Mouse (Mus musculus) fibroblast of lung, adult 2 months (primary cell): Measurements from ENCODE around the gene Stk10.

Experiments used
- DNase-seq: peaks from one replicate; pipeline ENCODE4 v3.0.0-alpha.2; 2011; ENCODE audit warnings: low read depth

Gene Stk10

GRCm38 (mm10) chr11:32568060-32568459 is 35.0 kb downstream of the Stk10 start:
- DNase-seq = no peak

DNA sequence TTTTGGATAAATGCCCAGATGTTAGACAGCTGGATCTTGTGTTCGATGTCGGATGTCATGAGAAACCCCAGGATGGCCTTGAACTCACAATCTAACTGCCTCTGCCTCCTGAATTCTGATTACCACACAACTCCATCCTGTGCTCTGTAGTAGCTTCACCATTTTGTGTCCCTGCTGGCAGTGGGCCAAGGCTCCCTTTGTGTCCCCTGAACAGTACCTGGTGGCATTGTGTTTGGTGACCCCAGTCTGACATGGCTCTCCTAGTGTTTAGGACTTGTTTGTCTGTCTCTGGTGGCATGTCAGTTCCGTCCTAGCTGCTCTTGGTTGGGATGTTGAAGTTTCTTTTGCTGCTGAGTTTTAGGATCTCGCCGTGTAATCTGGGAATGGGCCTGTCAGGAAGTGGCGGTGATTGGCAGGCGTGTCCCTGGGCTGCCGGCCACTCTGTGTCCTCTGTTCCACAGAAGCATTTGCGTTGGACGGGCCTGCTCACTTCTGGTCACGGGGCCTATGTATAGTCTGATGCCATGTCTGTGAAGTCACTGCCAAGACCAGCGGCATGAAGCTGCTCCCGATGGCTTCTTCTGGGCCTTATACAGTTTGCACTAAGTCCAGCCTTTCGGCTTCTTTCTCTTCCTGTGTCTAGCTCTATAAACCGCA is 35.7 kb downstream of the Stk10 start:
- no peak for DNase-seq

DNA sequence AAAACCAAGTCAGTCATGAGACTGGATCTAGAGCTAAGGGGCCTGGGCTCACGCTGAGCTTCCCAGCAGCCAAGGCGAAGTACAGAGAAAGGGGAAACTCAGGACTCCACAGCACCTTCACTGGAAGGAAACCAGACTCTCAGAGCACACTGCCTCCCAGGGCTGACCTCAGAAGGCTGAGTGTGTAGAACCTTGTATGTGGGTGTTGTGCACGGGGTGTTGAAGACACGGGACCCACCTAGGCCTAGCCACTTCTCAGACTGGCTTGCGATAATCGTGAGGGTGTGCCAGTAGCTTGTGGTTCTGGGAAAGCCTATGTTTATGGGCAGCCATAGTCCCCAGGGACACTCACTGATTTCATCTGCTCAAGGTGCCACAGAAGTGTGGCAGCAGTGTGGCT is 38.0 kb downstream of the Stk10 start:
- no peak for DNase-seq

- DNase-seq = no peak
These were observed 40.6 kb downstream of the Stk10 start for GRCm38 (mm10) chr11:32573669-32574068.

- DNase-seq = no peak
These were observed 43.1 kb downstream of the Stk10 start for GRCm38 (mm10) chr11:32575964-32576759.

GRCm38 (mm10) chr11:32576760-32577050 is 43.6 kb downstream of the Stk10 start:
- DNase-seq = no peak

DNA sequence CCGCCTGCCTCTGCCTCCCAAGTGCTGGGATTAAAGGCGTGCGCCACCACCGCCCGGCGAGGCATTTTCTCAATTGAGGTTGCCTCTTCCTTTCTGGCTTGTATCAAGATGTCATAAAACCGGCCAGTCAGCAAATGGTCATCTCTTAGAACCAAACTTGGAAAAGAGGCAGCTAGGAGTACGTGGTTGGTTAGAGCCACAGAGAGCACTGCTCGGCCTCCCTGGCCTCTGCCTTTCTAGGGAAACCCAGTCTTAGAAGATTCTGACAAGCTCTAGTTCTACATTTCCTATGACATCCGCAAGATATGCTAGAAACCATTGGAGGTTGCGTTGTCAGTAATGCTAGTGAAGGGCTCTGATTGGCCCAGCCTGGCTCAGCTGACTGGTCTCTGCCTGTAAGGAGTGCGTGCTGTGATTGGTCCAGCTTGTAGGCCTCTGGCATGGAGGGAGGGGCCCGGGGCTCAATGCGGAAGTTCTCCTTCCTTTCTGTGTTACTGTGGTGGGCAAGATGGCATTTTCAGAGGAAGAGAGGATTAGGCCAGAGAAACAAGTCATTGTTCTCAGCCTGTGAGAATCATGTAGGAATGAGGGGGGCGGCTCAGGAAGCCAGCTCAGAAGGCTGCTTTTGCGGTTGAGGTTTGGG is 47.3 kb downstream of the Stk10 start:
- no peak for DNase-seq

DNA sequence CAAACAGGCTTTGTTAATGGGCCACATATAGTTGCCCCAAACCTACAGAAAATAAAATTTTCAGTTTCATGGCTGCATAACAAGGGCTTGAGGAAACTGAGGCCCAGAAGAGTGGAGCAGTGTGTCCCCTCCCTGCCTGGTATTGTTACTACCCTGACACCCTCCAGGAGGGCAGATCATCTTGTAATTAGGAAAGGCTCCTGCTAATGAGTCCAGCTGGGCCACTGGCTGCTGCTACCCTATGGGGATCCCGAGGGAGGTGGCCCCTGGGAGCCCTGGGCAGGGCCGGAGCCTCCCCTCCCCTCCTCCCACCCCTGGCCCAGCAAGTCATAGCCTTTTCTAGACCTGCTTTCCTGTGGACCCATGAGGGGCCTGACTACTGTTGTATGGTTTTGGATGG is 47.9 kb downstream of the Stk10 start:
- DNase-seq = no peak

DNA sequence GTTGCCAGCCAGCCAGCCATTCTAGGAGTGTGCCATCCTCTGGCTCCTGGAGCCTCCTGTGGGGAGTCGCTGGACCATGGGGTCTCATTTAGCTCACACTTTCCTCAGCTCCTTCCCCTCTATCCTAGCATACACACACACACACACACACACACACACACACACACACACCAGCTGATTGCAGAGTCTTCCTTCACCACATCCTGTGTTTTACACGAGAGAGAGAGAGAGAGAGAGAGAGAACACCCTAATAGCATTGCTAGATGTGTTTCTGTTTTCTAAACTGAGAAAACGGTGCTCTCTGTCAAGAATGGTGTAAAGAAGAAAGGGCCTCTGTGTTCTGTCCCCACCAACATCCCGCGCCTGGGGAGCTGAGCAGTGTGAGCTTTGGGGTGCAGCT is 49.7 kb downstream of the Stk10 start:
- no peak for DNase-seq

DNA sequence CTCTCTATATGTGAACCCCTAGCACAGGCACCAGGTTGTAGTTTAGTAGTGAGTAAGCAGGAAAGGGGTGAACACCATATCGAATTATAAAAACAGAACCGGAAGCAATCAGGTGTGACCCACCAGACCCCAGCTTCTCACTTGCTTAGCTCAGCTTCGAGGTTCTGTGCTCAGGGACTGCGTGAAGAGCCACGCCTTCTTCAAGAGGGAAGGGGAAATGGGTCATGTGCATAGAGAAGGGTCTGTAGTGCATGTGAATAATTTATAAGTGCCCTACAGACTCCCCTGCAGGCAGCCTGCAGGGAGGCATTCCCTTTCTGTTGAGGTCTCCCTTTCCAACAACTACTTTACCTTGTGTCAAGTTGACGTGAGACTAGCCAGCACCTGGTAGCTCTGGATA is 52.9 kb downstream of the Stk10 start:
- DNase-seq = no peak

- DNase-seq = no peak
These were observed 54.3 kb downstream of the Stk10 start for GRCm38 (mm10) chr11:32587191-32588089.

DNA sequence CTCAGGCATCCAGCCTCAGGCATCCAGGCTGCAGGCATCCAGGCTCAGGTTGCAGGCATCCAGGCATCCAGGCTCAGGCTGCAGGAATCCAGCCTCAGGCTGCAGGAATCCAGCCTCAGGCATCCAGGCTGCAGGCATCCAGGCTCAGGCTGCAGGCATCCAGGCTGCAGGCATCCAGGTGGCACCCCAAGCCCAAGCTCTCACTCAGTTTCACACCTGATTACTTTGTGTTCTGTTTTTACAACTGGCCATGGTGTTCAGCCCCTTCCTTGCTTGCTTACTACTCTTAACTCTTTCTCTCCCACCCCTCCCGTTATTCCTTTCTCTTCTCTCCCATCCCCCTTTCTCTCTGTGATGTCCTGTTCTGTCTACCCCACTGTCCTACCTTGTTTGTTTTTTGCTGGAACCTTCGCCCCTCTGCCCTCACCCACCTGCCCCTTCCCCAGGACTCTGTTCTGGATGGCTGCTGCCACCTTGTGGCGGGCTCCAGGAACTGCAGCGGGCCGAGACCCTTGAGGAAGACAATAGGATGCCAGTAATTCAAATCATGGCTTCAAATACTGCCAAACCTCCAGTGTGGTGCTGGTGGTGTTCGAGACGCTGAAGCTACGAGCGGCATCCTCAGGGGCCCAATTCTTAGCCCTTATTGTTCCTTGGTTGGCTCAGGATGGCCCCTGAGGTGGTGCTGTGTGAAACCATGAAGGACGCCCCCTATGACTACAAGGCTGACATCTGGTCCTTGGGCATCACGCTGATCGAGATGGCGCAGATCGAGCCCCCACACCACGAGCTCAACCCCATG is 55.2 kb downstream of the Stk10 start:
- DNase-seq = no peak

DNA sequence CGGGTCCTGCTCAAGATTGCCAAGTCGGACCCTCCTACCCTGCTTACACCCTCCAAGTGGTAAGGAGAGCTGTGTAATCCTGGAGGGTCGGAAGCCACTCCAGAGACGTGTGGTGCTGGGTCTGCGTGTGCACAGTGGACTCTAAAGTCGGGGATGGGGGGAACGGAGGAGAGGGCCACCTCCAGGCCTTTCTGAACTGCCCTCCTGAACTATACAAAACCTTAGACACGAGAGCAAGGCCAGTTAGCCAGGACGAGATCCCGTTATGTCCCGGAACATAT is 55.7 kb downstream of the Stk10 start:
- DNase-seq = no peak

- no peak for DNase-seq
These were observed 56.1 kb downstream of the Stk10 start for GRCm38 (mm10) chr11:32589201-32589600.

DNA sequence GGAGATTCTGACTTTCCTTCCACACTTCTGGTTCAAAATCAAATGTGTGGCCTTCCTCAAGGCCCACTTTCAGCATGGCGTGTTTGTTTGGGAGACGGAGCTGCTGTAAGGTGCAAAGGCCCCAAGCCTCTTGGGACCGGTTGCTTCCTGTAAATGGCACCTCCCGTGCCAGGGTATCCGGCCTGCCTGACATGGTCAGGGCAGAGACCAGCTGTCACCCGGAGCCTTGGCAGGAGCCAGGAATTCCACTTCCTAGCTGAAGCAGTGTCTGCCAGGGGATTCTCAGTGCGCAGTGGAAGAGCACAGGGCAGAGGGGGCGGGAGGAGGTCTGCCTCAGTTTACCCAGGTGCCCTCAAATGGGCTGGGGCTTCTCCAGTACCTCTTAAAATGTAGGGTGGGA is 56.7 kb downstream of the Stk10 start:
- no peak for DNase-seq

GRCm38 (mm10) chr11:32590205-32590604 is 57.1 kb downstream of the Stk10 start:
- no peak for DNase-seq

GRCm38 (mm10) chr11:32591921-32592850 is 59.1 kb downstream of the Stk10 start:
- DNase-seq = no peak

GRCm38 (mm10) chr11:32593081-32593480 is 60.0 kb downstream of the Stk10 start:
- DNase-seq = no peak

GRCm38 (mm10) chr11:32594122-32594521 is 61.0 kb downstream of the Stk10 start:
- DNase-seq = no peak

DNA sequence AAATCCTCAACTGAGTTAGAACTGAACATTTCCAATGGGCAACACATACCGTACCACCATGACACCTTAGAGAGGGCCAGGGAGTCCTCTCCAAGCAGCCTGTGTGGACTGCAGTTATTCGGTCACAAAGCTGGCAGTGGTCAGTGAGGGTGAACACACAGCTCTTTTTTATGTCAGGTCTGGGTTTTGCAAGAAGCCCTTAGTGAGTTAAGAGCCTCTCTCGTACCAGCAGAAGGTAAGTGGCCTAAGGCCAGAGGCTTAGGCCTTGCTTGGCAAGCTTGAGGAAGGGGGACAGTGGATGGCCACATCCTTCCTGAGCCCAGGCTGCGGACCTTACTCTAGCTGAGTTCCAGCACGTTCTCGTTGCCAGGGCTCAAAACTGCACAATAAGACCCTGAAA is 67.3 kb downstream of the Stk10 start:
- DNase-seq = no peak
